Mouse (Mus musculus) forebrain, embryonic 13.5 days (tissue): ENCODE measurements at regions not wholly inside any gene's neighbourhood (a gene's known extent, or its start where the extent isn't known, plus 50 kb on each side); places are given as distances from the start of the nearest gene placed in this dataset.

Experiments used
- ATAC-seq: fragments of 200-750 bp; cut with Nextera tagmentation; 2 replicates; pipeline ENCODE4 v1.8.0; 2017
- H3K27ac ChIP-seq: fragments of 300-500 bp; sonication (generic); 2 replicates; pipeline ENCODE4 v1.5.1; 2015; ENCODE audit warnings: inconsistent platforms, mild to moderate bottlenecking, moderate library complexity
- H3K27me3 ChIP-seq: fragments of 300-500 bp; sonication (generic); 2 replicates; pipeline ENCODE4 v1.6.1; 2015; ENCODE audit warnings: mild to moderate bottlenecking, inconsistent platforms
- H3K36me3 ChIP-seq: fragments of 300-500 bp; sonication (generic); 2 replicates; pipeline ENCODE4 v1.6.1; 2015; ENCODE audit warnings: mild to moderate bottlenecking, inconsistent platforms; ENCODE audit not compliant: poor library complexity, severe bottlenecking
- H3K4me1 ChIP-seq: fragments of 300-500 bp; sonication (generic); 2 replicates; pipeline ENCODE4 v1.6.1; 2015; ENCODE audit warnings: inconsistent platforms
- H3K4me2 ChIP-seq: fragments of 300-500 bp; sonication (generic); 2 replicates; pipeline ENCODE4 v1.6.1; 2015; ENCODE audit warnings: inconsistent platforms, mild to moderate bottlenecking, moderate library complexity
- H3K4me3 ChIP-seq: fragments of 300-500 bp; sonication (generic); 2 replicates; pipeline ENCODE4 v1.5.1; 2015; ENCODE audit warnings: mild to moderate bottlenecking, inconsistent platforms
- H3K9ac ChIP-seq: fragments of 300-500 bp; sonication (generic); 2 replicates; pipeline ENCODE4 v1.6.1; 2015; ENCODE audit warnings: mild to moderate bottlenecking, inconsistent platforms
- H3K9me3 ChIP-seq: fragments of 300-500 bp; sonication (generic); replicated peaks from 2 replicates; pipeline ENCODE4 v1.6.1; 2016; ENCODE audit warnings: inconsistent platforms
- WGBS: fragments of 180-500 bp; shearing (Covaris S2); methylation state at CpG from one replicate; pipeline ENCODE4 v1.1.7; 2015; 5-methylcytosine and 5-hydroxymethylcytosine counted together

DNA sequence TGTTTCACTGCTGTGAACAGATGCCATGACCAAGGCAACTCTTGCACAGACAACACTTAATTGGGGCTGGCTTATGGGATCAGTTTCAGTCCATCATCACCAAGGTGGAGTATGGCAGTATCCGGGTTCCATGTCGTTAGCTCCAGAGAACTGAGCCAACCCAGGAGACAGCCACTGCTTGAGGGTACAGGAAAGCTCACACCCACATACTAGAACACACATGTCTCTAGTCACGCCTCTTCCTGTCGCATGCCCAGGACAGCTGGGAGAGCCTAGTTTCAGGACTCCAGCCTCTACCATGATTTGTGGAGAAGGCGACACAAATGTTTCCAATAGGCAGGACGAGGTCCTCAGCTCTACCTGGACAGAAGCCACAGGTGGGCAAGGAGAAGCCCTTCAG is 55.2 kb upstream of the Thy1 start:
- Histone ChIP-seq H3K4me2 (no peak overlapping the region), H3K4me1 (peaks cover 5% of the 10 kb centered on the region; the same call in 1 of the 2 replicates), H3K27me3 (no peaks in the 10 kb centered on the region), H3K4me3 (no peak overlapping the region), H3K9me3 (no peaks in the 10 kb centered on the region), H3K9ac (no peak overlapping the region), H3K36me3 (no peaks in the 10 kb centered on the region), H3K27ac (no peak overlapping the region)
- WGBS, result 92% methylated on average over 6 of the region's 6 CpGs
- no peak for ATAC-seq

DNA sequence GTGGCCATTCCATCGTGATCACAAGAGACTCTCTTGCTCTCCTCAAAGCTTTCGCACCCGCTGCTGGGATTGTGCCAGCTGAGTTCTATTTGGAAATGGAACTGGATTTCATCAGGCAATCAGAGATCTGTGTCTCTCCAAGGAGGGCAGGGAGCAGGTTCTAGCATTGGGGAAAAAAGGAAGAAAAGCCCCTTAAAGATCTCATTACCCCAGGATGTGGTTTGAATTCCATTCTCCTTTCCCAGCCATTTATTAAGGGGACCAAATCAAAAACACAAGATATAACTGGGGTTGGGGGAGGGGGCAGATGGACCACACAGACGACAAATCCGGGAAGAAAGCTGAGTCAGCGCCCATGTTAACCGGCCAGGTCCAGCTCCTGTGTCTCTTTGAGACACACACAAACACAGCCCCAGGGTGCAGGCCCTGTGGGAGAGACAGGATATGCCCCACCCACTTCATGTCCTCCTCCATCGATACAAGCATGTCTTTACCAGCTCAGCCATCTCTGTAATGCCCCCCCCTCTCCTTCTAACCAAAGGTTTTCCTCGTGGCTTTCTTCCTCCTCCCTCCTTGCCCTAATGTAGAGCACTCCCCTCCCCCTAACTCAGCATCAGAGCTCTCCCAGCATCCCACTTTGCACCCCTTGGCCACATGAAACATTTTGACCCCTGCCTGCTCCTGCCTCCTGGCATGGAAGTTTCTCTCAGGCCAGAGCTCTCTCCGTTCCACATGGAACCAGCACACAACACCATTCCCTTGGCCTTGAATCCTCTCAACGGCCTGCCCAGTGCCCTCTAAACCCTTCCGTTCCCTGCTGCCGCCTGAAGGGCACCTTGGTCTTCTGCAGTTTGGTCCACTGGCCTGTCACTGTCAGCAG is 54.0 kb upstream of the Thy1 start:
- Histone ChIP-seq H3K36me3 (no peaks in the 10 kb centered on the region), H3K27ac (no peak overlapping the region), H3K27me3 (no peaks in the 10 kb centered on the region), H3K9me3 (no peaks in the 10 kb centered on the region), H3K4me1 (peaks cover 15% of the 10 kb centered on the region), H3K9ac (no peak overlapping the region), H3K4me3 (no peak overlapping the region), H3K4me2 (no peak overlapping the region)
- no peak for ATAC-seq
- WGBS, result 49% methylated on average over 13 of the region's 13 CpGs

DNA sequence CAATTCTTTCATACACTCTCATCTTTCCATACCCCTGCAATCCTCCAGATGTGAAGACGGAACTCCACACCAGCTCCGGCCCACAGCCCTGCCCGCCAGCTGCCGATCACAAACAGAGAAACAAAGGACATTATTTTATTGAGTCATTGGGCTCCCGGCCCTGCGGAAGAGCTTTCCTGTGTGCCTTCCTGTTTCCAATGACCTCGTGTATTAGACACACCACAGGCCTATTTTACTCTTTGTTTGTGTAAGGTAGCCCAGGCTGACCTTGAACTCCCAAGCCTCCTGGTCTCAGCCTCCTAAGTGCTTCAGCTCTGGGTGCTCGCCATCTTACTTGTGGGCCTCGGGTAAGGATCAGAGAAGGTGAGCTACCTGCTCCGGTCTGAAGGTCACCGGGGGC is 53.1 kb upstream of the Thy1 start:
- WGBS, result 82% methylated on average over 11 of the region's 11 CpGs
- no peak for ATAC-seq
- no peaks in the 10 kb centered on the region for H3K36me3 ChIP-seq

DNA sequence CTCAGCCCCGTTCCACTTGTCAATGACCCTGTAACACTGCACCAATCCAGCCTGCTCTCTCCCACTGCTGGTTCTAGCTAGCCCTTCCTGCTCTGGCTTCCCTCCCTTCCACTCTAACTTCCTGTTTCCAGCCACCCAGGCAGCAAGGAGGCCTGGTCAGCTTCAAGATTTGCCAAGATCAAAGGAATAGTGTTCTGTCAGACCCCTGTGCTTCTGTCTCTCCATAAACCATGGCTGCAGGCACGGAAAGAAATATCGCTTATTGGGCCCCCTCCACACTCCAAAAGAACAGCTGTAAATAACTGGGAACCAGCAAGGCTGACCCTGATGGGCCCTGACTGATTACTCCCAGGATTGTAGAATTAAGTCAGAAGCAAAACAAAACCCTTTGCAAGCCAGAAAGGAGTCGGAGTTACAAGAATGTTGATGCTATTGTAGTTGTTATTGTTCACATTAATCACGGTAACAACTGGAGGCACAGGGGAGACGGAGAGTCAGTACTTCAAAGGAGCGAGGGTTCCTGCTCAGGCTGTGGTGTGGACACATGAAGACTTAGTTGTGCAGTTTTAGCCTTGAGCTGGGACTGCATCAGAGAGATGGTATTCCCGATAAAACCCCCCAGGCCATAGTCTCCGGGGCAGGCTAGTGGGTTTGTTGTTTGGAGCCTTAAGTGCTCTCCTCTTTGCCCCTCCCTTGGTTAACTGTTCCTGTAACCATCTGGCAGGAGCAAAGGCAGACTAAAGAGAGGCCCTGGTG is 49.8 kb upstream of the Thy1 start:
- 33% methylated on average over 9 of the region's 9 CpGs for WGBS
- ATAC-seq, result no peak
- H3K27me3 ChIP-seq, result no peaks in the 10 kb centered on the region
- no peak overlapping the region for H3K4me2 ChIP-seq
- H3K4me3 ChIP-seq, result no peak overlapping the region
- peaks cover 15% of the 10 kb centered on the region for H3K4me1 ChIP-seq
- no peak overlapping the region for H3K9ac ChIP-seq
- no peak overlapping the region for H3K27ac ChIP-seq
- H3K9me3 ChIP-seq, result no peaks in the 10 kb centered on the region
- no peaks in the 10 kb centered on the region for H3K36me3 ChIP-seq

More for the DNA sequence above, 53.1 kb upstream of the Thy1 start:
- no peak overlapping the region for H3K9ac ChIP-seq
- no peaks in the 10 kb centered on the region for H3K9me3 ChIP-seq
- no peaks in the 10 kb centered on the region for H3K27me3 ChIP-seq
- H3K27ac ChIP-seq, result no peak overlapping the region
- peaks cover 15% of the 10 kb centered on the region for H3K4me1 ChIP-seq
- H3K4me2 ChIP-seq, result no peak overlapping the region
- no peak overlapping the region for H3K4me3 ChIP-seq
